Mouse (Mus musculus) CH12.LX (cell line): ENCODE results near the gene Bloc1s1.

Source experiments
- CTCF ChIP-seq, 2 experiments: IDR thresholded peaks in 1 of 2; conservative IDR thresholded peaks in 1 of 2; 2 replicates each; pipeline ENCODE4 v1.5.1; 2011 to 2012; ENCODE audit warnings: low read depth in 2 of 2, low read length in 2 of 2, improper control_type of control experiment in 1 of 2, inconsistent platforms in 1 of 2, mild to moderate bottlenecking in 1 of 2, moderate library complexity in 1 of 2
- POLR2AphosphoS2 ChIP-seq: IDR thresholded peaks from 2 replicates; pipeline ENCODE4 v1.6.1; 2011; ENCODE audit warnings: low read depth, low read length, improper control_type of control experiment
- RAD21 ChIP-seq: IDR thresholded peaks from 2 replicates; pipeline ENCODE4 v1.6.1; 2011; ENCODE audit warnings: low read depth, mild to moderate bottlenecking, low read length, improper control_type of control experiment, moderate library complexity
- UBTF ChIP-seq: IDR thresholded peaks from 2 replicates; pipeline ENCODE4 v1.6.1; 2012; ENCODE audit warnings: low read depth, mild to moderate bottlenecking, inconsistent platforms, low read length, improper control_type of control experiment, moderate library complexity

DNA sequence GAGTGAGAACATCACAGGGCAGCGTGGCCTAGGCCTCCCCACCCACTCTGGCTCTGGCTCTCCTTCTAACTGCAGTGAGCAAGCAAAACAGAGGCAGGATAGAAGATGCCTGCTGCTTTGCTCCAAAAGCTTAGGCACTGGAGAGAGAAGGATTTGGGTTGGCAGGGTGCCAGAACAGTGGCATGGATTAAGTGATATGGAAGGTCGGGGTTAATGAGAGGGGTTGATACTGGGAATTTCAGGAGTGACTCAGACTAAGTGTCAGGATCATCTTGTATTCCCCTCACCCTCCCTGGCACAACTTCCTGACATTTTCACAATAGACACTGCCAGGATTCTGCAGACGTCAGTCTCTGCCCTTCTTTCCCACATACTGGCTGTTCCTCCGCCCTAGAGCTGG, 4.5 kb upstream of the Bloc1s1 start:
- TF ChIP-seq POLR2AphosphoS2, result no peak
- no peak for TF ChIP-seq CTCF (conservative IDR thresholded peaks at IDR 0.05 in 1 of 2, IDR thresholded peaks at IDR 0.05 in 1 of 2; ENCODE audit: low read depth in 2 of 2, low read length in 2 of 2)
- no peak for TF ChIP-seq RAD21
- TF ChIP-seq UBTF, result no peak
